Mouse (Mus musculus) kidney, embryonic 15.5 days (tissue): ENCODE measurements around the gene Rims1. TPM values are rescaled to one million over a fixed set of nuclear protein-coding genes. Genes with fewer than 3 reads are reported as not detected.

Experiments used
- ATAC-seq: fragments of 200-750 bp; cut with Nextera tagmentation; replicated peaks from 2 replicates; pipeline ENCODE4 v1.8.0; 2017; ENCODE audit warnings: moderate TSS enrichment; ENCODE audit not compliant: low FRiP score
- H3K27ac ChIP-seq: fragments of 300-500 bp; sonication (generic); 2 replicates; pipeline ENCODE4 v1.5.1; 2015; ENCODE audit warnings: mild to moderate bottlenecking, inconsistent platforms
- H3K27me3 ChIP-seq: fragments of 300-500 bp; sonication (generic); 2 replicates; pipeline ENCODE4 v1.6.1; 2015; ENCODE audit warnings: inconsistent platforms
- H3K36me3 ChIP-seq: fragments of 300-500 bp; sonication (generic); 2 replicates; pipeline ENCODE4 v1.6.1; 2015; ENCODE audit warnings: inconsistent platforms
- H3K4me1 ChIP-seq: fragments of 300-500 bp; sonication (generic); 2 replicates; pipeline ENCODE4 v1.6.1; 2015; ENCODE audit warnings: inconsistent platforms
- H3K4me2 ChIP-seq: fragments of 300-500 bp; sonication (generic); 2 replicates; pipeline ENCODE4 v1.6.1; 2015; ENCODE audit warnings: moderate library complexity, mild to moderate bottlenecking, inconsistent platforms
- H3K4me3 ChIP-seq: fragments of 300-500 bp; sonication (generic); replicated peaks from 2 replicates; pipeline ENCODE4 v1.5.1; 2015; ENCODE audit warnings: mild to moderate bottlenecking, inconsistent platforms
- H3K9ac ChIP-seq: fragments of 300-500 bp; sonication (generic); 2 replicates; pipeline ENCODE4 v1.6.1; 2015; ENCODE audit warnings: mild to moderate bottlenecking, inconsistent platforms
- H3K9me3 ChIP-seq: fragments of 300-500 bp; sonication (generic); replicated peaks from 2 replicates; pipeline ENCODE4 v1.6.1; 2016; ENCODE audit warnings: inconsistent platforms
- WGBS: fragments of 180-500 bp; shearing (Covaris S2); methylation state at CpG from one replicate; pipeline ENCODE4 v1.1.7; 2015; ENCODE audit warnings: mixed read lengths; 5-methylcytosine and 5-hydroxymethylcytosine counted together
- polyA plus RNA-seq: library from polyadenylated mRNA; unstranded; fragments of >200 nt; fragmentation: Nextera tagmentation; extraction: Ambion mirVana; gene quantifications from 2 replicates; pipeline ENCODE4 v1.2.1, GENCODE M21; 2015

Rims1 gene
- polyA plus RNA-seq, 1 experiment from 2014 or later = 2.4 TPM

DNA sequence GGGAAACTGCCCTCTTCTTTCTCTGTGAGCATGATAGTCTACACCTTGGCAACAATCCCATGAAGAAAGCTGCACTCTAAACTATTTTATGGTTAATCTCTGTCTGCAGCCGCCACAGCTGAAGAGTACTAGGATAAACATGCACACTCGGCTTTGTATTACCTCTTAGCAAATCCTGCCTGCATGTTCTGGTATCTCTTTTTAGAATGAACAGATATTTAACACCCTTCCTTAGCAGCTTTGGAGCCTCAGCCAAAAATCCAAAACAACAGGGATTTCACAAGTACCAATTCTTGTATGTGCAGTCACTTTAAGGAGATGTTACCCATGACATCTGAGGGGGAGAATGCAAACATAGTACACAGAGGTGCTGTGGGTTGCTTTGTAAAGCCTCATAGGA is 545.5 kb downstream of the Rims1 start:
- WGBS = 73% methylated on average over 2 of the region's 2 CpGs

DNA sequence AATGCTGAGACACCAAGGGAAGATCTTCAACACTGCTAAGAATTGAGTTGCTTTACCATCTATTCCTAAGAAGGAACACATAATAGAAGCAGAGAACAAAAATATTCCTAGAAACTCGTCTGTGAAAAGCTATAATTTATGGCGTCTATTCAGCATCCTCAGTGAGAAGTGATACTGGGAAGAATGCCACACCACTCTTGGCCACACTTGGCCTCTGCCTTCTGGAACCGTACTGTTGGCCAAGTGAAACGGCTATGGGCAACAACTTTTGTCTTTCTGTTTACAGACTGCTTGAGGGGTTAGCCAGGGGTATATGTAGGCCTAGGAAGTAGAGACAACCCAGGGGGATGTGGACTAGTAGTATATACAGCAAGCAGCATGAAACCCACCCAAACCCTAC is 547.4 kb downstream of the Rims1 start:
- Histone ChIP-seq H3K4me3 (no peak overlapping the region), H3K27me3 (no peaks in the 10 kb centered on the region), H3K9me3 (no peaks in the 10 kb centered on the region), H3K27ac (no peak overlapping the region), H3K4me1 (no peaks in the 10 kb centered on the region), H3K4me2 (no peak overlapping the region), H3K9ac (no peak overlapping the region), H3K36me3 (no peaks in the 10 kb centered on the region)
- 60% methylated on average over 4 of the region's 4 CpGs for WGBS
- ATAC-seq = no peak

More for the DNA sequence above, 545.5 kb downstream of the Rims1 start:
- Histone ChIP-seq H3K9ac (no peak overlapping the region), H3K4me3 (no peak overlapping the region), H3K27ac (no peak overlapping the region), H3K4me2 (no peak overlapping the region), H3K27me3 (no peaks in the 10 kb centered on the region), H3K9me3 (no peaks in the 10 kb centered on the region), H3K4me1 (no peaks in the 10 kb centered on the region), H3K36me3 (no peaks in the 10 kb centered on the region)
- no peak for ATAC-seq

DNA sequence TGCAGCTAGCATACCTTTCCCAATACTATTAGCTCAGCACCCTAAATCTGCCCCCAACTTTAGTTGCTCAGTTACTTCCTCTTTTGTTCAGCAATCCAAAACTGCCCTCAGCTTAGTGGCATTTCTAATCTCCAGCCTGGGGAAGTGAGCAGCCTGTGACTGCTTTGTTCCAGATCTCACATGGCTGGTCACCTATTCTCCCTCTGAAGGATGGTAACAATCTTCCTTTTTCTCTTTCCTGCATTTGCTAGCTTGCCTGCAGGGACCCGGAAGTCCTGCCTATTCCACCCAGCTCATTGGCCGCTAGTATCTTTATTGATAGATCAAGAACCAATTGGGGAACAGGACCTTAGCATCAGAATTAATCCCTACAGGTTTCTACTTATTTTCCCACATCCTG is 551.5 kb downstream of the Rims1 start:
- no peaks in the 10 kb centered on the region for H3K4me1 ChIP-seq
- H3K27me3 ChIP-seq = no peaks in the 10 kb centered on the region
- H3K9ac ChIP-seq = no peak overlapping the region
- no peaks in the 10 kb centered on the region for H3K9me3 ChIP-seq
- no peak overlapping the region for H3K4me2 ChIP-seq
- H3K27ac ChIP-seq = no peak overlapping the region
- H3K36me3 ChIP-seq = no peaks in the 10 kb centered on the region
- H3K4me3 ChIP-seq = no peak overlapping the region
- 88% methylated on average over 2 of the region's 2 CpGs for WGBS
- ATAC-seq = no peak

DNA sequence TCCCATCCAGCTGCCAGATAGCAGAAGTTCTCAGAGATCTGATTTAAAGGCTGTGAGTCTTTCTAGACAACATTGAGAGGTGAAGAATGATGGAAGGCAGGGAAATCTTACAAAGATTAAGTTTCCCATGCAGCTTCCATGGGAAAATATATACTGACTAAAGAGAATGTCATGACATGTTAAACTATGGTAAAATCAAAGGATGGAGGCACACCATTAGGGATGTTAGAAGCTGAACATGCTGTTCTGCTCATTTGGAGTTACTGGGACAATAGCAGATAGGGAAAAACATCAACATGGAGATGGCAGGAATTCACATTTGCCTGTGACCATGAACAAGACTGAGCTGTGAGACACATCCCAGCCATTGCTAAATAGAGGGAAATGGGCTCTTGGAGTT is 552.9 kb downstream of the Rims1 start:
- Histone ChIP-seq H3K9me3 (no peaks in the 10 kb centered on the region), H3K4me2 (no peak overlapping the region), H3K4me1 (no peaks in the 10 kb centered on the region), H3K27me3 (no peaks in the 10 kb centered on the region), H3K36me3 (no peaks in the 10 kb centered on the region), H3K9ac (no peak overlapping the region), H3K27ac (no peak overlapping the region), H3K4me3 (no peak overlapping the region)
- ATAC-seq = no peak

DNA sequence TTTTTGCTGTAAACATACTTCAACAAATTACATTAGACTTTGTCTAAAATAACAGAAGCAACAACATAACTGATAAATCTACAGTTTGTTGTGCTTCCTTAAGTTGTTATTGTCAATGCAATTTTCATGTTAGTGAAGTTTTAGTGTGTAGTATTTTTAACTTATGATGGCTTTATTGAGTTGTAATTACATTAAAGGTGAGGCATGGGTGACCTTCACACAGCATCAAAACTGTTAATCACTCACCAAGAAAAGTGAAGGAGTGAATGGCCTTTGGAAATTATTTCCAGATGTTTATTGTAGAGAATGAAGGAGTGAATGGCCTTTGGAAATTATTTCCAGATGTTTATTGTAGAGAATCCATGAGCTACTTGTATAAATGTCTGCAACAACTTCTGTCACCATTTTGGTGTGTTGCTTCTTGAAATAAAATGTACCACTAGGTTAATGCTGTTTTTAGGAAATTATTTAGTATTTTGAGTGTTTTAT is 556.9 kb downstream of the Rims1 start:
- Histone ChIP-seq H3K4me3 (no peak overlapping the region), H3K4me1 (no peaks in the 10 kb centered on the region), H3K27ac (no peak overlapping the region), H3K36me3 (no peaks in the 10 kb centered on the region), H3K27me3 (no peaks in the 10 kb centered on the region), H3K9ac (no peak overlapping the region), H3K9me3 (no peaks in the 10 kb centered on the region), H3K4me2 (no peak overlapping the region)
- no peak for ATAC-seq

DNA sequence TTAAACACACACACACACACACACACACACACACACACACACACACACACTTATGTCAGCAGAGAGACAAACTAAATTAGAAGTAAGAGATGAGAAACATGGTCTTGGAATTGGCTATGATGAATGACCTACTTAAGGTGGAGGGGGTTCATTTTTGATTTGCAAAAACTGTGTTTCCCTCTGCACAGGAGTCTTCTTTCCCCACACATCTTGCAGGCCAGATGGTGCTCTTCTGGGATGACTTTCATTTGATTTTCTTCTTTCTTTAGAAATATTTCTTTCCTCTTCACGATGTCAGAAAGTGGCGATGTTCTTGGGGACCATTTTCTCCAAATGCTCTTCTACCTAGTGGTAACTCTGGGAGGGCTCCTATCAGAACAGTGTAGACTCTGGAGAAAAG is 560.0 kb downstream of the Rims1 start:
- 89% methylated on average over 2 of the region's 2 CpGs for WGBS
- no peak overlapping the region for H3K9ac ChIP-seq
- ATAC-seq = no peak

More for the DNA sequence above, 560.0 kb downstream of the Rims1 start:
- H3K27me3 ChIP-seq = no peaks in the 10 kb centered on the region
- no peaks in the 10 kb centered on the region for H3K36me3 ChIP-seq
- H3K4me3 ChIP-seq = no peak overlapping the region
- no peak overlapping the region for H3K4me2 ChIP-seq
- no peaks in the 10 kb centered on the region for H3K4me1 ChIP-seq
- no peak overlapping the region for H3K27ac ChIP-seq
- H3K9me3 ChIP-seq = no peaks in the 10 kb centered on the region
